Mouse (Mus musculus) left cerebral cortex, adult 2 months (tissue): ENCODE measurements around the gene Tmc7. TPM values are rescaled to one million over a fixed set of nuclear protein-coding genes. Genes with fewer than 3 reads are reported as not detected.

Experiments
- DNase-seq, 2 experiments: peaks; one replicate each; pipeline ENCODE4 v3.0.0; 2021 to 2022; ENCODE audit warnings: low spot score in 2 of 2, mixed read lengths in 1 of 2; ENCODE audit errors: extremely low spot score in 1 of 2
- H3K27ac ChIP-seq: fragments of 200-600 bp; 2 replicates; pipeline ENCODE4 v1.8.1; 2022
- H3K4me3 ChIP-seq: fragments of 200-600 bp; 2 replicates; pipeline ENCODE4 v1.8.1; 2022
- CTCF ChIP-seq: fragments of 200-600 bp; IDR thresholded peaks from 2 replicates; pipeline ENCODE4 v1.8.1; 2022; ENCODE audit warnings: antibody characterized with exemption, mild to moderate bottlenecking, moderate library complexity
- intact Hi-C: fragments of 180-260 bp; cut with DNase I; formaldehyde crosslinking; loops from one replicate; pipeline ENCODE4 v1.15.1; 2025
- total RNA-seq, 2 experiments: library from RNA; stranded (reverse); gene quantifications; 2 replicates each; pipeline ENCODE4 v1.2.3; 2021

Gene Tmc7
- total RNA-seq, 2 experiments from 2014 or later = 15.9 to 17.1 TPM

DNA sequence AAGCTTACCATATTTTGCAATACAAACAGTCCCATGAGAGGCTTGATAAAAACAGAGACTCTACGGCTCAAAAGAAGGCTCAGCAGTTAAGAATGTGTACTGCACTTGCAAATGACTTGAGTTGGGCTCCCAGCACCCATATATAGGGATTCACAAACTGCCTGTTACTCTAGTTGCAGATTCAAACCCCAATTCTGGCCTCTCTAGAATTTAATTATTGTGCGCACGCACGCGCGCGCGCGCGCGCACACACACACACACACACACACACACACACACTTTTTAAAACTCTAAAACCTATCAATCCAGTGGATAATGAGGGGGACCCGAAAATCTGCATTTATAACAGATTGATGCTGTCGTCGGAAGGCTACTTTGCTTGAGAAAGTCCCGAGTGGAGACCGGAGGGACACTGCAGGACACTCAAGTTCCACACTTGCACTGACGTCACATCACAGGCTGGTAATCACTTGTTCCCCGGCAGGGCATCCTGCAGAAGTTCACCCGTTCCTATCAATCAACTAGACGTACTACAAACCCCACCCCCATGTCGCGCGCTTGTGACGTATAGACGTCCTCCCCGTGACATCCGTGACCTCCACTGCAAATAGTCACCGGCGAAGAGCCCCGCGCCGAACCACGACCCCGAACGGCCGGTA, 51.9 kb downstream of the Tmc7 start:
- H3K4me3 ChIP-seq = peak overlapping the region; percentile 78
- no peak for TF ChIP-seq CTCF
- H3K27ac ChIP-seq = peak overlapping the region; percentile 100
- peak; percentile 96 for DNase-seq
- intact Hi-C loops = loop anchor here (2.0 to 5.0 kb wide), 3 partner anchors 62 to 415 kb away; partner anchors contain the start of genes Rps15a and Smg1

- Histone ChIP-seq H3K27ac (no peak overlapping the region), H3K4me3 (no peak overlapping the region)
- DNase-seq = no peak
- intact Hi-C loops = no loop called here
- TF ChIP-seq CTCF = no peak
Observed at GRCm38 (mm10) chr7:118526967-118527366, 57.6 kb downstream of the Tmc7 start.

- intact Hi-C loops = no loop called here
- no peak for TF ChIP-seq CTCF
- DNase-seq = no peak
- no peak overlapping the region for H3K4me3 ChIP-seq
- no peak overlapping the region for H3K27ac ChIP-seq
Observed at GRCm38 (mm10) chr7:118522077-118522476, 62.5 kb downstream of the Tmc7 start.

DNA sequence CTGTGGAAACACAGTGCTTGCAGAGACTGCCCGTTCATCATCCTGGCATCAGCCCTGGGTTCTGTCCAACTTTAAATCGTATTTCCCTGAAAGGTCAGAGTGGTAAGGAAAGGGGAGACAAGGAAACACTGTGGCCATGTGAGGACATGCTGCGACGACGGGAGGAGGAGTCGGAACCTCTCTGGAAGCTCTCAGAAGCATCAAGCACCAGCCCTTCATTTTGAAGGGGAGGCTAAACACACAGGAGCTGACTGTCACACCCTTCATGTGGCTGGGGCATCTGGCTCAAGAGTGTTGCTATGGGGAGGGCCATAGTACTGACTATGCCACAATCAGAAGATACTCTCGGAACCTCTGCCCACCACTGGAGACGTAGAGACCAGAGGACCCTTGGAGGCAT, 64.9 kb downstream of the Tmc7 start:
- TF ChIP-seq CTCF = no peak
- intact Hi-C loops = no loop called here
- H3K27ac ChIP-seq = no peak overlapping the region
- H3K4me3 ChIP-seq = no peak overlapping the region
- DNase-seq = no peak

- Histone ChIP-seq H3K4me3 (no peak overlapping the region), H3K27ac (no peak overlapping the region)
- intact Hi-C loops = loop anchor here (1.0 kb wide), 2 partner anchors 70 to 213 kb away; partner anchors contain the start of gene Syt17
- peak; percentile 76 to 82 for DNase-seq
- TF ChIP-seq CTCF = peak; percentile 97
Observed at GRCm38 (mm10) chr7:118518687-118519086, 65.8 kb downstream of the Tmc7 start.

DNA sequence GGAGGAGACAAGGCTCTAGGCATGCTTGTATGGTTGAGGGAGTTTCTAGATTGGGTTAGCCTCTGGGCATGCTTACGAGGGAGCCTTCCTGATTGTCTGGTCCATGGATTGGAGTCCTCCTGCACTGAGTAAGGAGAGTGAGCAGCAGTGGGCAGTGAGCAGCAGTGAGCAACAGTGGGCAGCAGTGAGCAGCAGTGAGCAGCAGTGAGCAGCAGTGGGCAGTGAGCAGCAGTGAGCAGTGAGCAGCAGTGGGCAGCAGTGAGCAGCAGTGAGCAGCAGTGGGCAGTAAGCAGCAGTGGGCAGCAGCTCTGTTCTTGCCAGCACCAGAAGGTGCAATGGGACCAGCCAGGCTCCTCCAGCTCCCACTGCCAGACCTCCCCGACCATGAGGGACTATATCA, 66.7 kb downstream of the Tmc7 start:
- peak; percentile 15; the same call in 1 of the 2 replicates for TF ChIP-seq CTCF
- Histone ChIP-seq H3K4me3 (no peak overlapping the region), H3K27ac (no peak overlapping the region)
- no peak for DNase-seq
- intact Hi-C loops = loop anchor here (1.0 kb wide), 2 partner anchors 70 to 213 kb away; partner anchors contain the start of gene Syt17

GRCm38 (mm10) chr7:118508556-118508955, 76.0 kb downstream of the Tmc7 start:
- H3K4me3 ChIP-seq = no peak overlapping the region
- no peak for TF ChIP-seq CTCF

DNA sequence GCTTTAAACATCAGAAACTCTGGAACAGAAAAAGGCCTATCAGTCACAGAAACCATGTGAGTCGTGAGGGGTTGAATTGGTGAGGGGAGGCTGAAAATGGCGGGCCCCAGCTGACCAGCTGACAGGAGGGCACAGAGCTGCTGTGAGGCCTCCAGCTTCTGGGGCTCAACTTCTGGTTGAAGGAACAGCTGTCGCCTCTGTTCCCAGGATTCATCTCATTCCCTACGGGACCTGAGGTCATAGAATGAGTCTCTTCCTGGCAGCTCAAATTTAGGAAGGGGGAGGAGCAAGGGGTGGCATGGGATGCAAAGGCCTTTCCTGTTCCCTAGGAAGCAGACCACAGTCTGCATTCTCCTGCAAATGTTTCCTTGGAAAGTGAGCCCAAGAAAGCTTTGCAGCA, 80.7 kb downstream of the Tmc7 start:
- H3K4me3 ChIP-seq = no peak overlapping the region
- H3K27ac ChIP-seq = no peak overlapping the region
- TF ChIP-seq CTCF = no peak
- DNase-seq = no peak
- intact Hi-C loops = no loop called here

More at GRCm38 (mm10) chr7:118508556-118508955, 76.0 kb downstream of the Tmc7 start:
- intact Hi-C loops = no loop called here
- DNase-seq = no peak
- no peak overlapping the region for H3K27ac ChIP-seq

- H3K4me3 ChIP-seq = no peak overlapping the region
- no peak overlapping the region for H3K27ac ChIP-seq
- DNase-seq = no peak
- intact Hi-C loops = no loop called here
- TF ChIP-seq CTCF = no peak
Observed at GRCm38 (mm10) chr7:118502333-118502732, 82.2 kb downstream of the Tmc7 start.

DNA sequence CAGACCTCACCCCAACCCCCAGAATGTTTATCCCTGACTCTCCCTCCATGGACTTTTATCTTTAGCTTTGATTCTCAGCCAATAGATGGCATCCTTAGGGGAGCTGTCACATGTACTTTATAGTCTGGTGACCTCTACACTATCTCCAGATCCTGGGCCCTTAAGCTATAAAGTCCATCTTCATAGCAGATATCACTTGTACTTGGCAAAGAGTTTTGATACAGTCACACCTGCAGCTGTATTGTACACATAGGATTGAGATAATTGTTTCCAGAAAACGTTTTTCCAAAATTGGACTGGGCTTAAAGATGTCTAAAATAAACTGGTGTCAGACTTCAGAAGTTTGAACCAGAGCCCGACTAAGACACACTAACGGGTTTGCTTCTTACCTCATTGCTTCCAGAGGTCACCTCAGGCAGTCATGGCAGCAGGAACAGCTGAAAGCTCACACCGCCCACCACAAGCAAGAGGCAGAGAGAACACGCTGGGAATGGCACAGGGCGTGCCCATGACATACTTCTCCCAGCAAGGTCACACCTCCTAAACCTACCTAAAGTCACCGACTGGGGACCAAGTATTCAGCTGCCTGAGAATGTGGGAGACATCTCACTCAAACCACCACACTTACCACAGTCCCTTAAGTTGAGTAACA, 84.6 kb downstream of the Tmc7 start:
- DNase-seq = no peak
- no peak for TF ChIP-seq CTCF
- Histone ChIP-seq H3K27ac (no peak overlapping the region), H3K4me3 (no peak overlapping the region)
- intact Hi-C loops = no loop called here

DNA sequence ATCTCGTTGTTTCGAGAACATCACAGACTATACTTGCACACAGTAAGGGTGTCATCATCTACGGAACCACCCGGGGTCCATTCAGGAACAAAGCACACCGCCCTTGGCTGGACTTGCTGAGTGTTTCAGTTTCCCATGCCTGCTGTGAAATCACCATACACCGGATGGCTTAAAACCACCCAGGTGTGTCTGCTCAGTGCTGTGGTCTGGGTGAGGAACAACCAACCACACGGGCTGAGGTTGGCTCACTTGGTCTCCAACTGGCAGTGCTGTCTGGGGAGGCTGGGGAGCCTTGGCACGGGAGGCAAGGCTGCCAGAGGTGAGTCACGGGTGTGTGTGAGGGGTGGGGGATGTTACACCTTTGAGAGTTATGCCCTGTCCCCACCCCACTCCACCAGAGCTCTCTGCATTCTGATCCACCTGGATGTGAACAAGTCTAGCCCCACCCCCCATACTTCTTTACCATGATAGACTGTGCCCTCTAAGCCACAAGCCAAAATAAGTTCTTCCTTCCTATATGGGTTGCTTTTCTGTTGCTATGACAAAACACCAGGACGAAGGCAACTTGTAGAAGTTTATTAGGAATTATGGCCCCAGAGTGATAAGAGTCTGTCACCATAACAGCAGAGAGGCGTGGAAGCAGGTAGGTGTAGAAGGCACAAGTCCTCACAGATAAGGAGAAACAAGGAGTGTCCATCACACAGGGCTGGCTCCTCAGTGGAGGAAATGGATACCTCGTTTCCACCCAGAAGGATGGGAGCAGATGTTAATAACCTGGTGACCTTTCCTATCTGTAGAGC, 85.4 kb downstream of the Tmc7 start:
- no peak for TF ChIP-seq CTCF
- no peak overlapping the region for H3K27ac ChIP-seq
- no peak for DNase-seq

GRCm38 (mm10) chr7:118494892-118495579, 89.5 kb downstream of the Tmc7 start:
- intact Hi-C loops = no loop called here
- no peak overlapping the region for H3K4me3 ChIP-seq

More for the DNA sequence above, 85.4 kb downstream of the Tmc7 start:
- intact Hi-C loops = no loop called here
- no peak overlapping the region for H3K4me3 ChIP-seq

More at GRCm38 (mm10) chr7:118494892-118495579, 89.5 kb downstream of the Tmc7 start:
- no peak for DNase-seq
- TF ChIP-seq CTCF = no peak
- no peak overlapping the region for H3K27ac ChIP-seq
